7 mouse cellular contexts compared by ENCODE assay signal in genomic region chr4:141735206-141735560, GRCm38 (mm10). TPM values are rescaled to one million over a fixed set of nuclear protein-coding genes. Genes with fewer than 3 reads are reported as not detected.
DNase-seq lines count a peak whose midpoint lies in the region; ATAC-seq and TF ChIP-seq lines count a peak whose summit lies in the region.

No protein-coding gene starts in this region.

- H3K9me3 ChIP-seq in lung, embryonic 15.5 days: no peaks in the 10 kb centered on the region
- no peaks in the 10 kb centered on the region for H3K9me3 ChIP-seq in forebrain, embryonic 10.5 days
- no peaks in the 10 kb centered on the region for H3K9me3 ChIP-seq in limb, embryonic 10.5 days (replicated peaks)

- H3K4me3 ChIP-seq in lung, embryonic 15.5 days: peak overlapping the region; percentile 38
- H3K4me3 ChIP-seq in forebrain, embryonic 10.5 days: peak overlapping the region; percentile 52
- H3K4me3 ChIP-seq in limb, embryonic 10.5 days: peak overlapping the region; percentile 52
- H3K4me3 ChIP-seq in olfactory bulb, adult 2 months (ENCODE audit: insufficient read depth, low read depth, low read length): peak overlapping the region; percentile 50

- ATAC-seq in lung, embryonic 15.5 days (ENCODE audit: borderline replicate concordance, extremely low read depth, low FRiP score, low TSS enrichment): no peak

- H3K4me2 ChIP-seq in lung, embryonic 15.5 days: peak overlapping the region; percentile 68

- TF ChIP-seq POLR2A in olfactory bulb, adult 2 months (IDR thresholded peaks at IDR 0.05; ENCODE audit: insufficient read depth, low read depth, low read length): no peak; the same call in 1 of the 2 replicates

- DNase-seq in lung, postnatal 36 days: no peak
- DNase-seq in forebrain, embryonic 10.5 days (ENCODE audit: extremely low spot score, low spot score): no peak
- DNase-seq in limb, embryonic 10.5 days (ENCODE audit: low spot score): no peak
- no peak for DNase-seq in adrenal gland, adult 18-20 months (ENCODE audit: low spot score in 2 of 2)
- no peak for DNase-seq in left cerebral cortex, adult 18-20 months (ENCODE audit: low spot score in 2 of 2)

- H3K27ac ChIP-seq in lung, embryonic 15.5 days: peak overlapping the region; percentile 85
- H3K27ac ChIP-seq in forebrain, embryonic 10.5 days: peak overlapping the region; percentile 81
- peak overlapping the region; percentile 75 for H3K27ac ChIP-seq in limb, embryonic 10.5 days
- peak overlapping the region; percentile 34; the same call in 1 of the 2 replicates for H3K27ac ChIP-seq in olfactory bulb, adult 2 months (ENCODE audit: insufficient read depth, low read depth, low read length)

- TF ChIP-seq CTCF in olfactory bulb, adult 2 months (IDR thresholded peaks at IDR 0.05; ENCODE audit: insufficient read depth, low read depth, low read length): no peak

- H3K36me3 ChIP-seq in lung, embryonic 15.5 days: no peaks in the 10 kb centered on the region
- H3K36me3 ChIP-seq in forebrain, embryonic 10.5 days (replicated peaks): no peaks in the 10 kb centered on the region
- H3K36me3 ChIP-seq in limb, embryonic 10.5 days: no peaks in the 10 kb centered on the region

- peaks cover 11% of the 10 kb centered on the region for H3K4me1 ChIP-seq in lung, embryonic 15.5 days
- peaks cover 13% of the 10 kb centered on the region for H3K4me1 ChIP-seq in forebrain, embryonic 10.5 days
- H3K4me1 ChIP-seq in limb, embryonic 10.5 days: peaks cover 10% of the 10 kb centered on the region
- H3K4me1 ChIP-seq in olfactory bulb, adult 2 months (ENCODE audit: control insufficient read depth, insufficient read depth, low read length): peaks cover 8% of the 10 kb centered on the region; the same call in 1 of the 2 replicates

- H3K9ac ChIP-seq in lung, embryonic 15.5 days: no peak overlapping the region

- no peaks in the 10 kb centered on the region for H3K27me3 ChIP-seq in lung, embryonic 15.5 days
- no peaks in the 10 kb centered on the region for H3K27me3 ChIP-seq in forebrain, embryonic 10.5 days (ENCODE audit: poor library complexity, severe bottlenecking)
- peaks cover 10% of the 10 kb centered on the region; the same call in 1 of the 2 replicates for H3K27me3 ChIP-seq in limb, embryonic 10.5 days (ENCODE audit: low read depth, poor library complexity, severe bottlenecking)

- WGBS in lung, embryonic 15.5 days: 25% methylated on average over 9 of the region's 9 CpGs
- WGBS in forebrain, embryonic 10.5 days: 23% methylated on average over 9 of the region's 9 CpGs
- 22% methylated on average over 9 of the region's 9 CpGs for WGBS in limb, embryonic 10.5 days
- 23% methylated on average over 9 of the region's 9 CpGs for WGBS in olfactory bulb, adult 2 months

RNA-seq across cellular contexts. Expression of gene Agmat, which starts 11.3 kb away (rescaled TPM):
- 0.20 and 0.26 TPM in 2 replicates for polyA plus RNA-seq in lung, embryonic 15.5 days (2015; fragmentation: Nextera tagmentation; extraction: Ambion mirVana)
- not detected in 2 replicates for polyA plus RNA-seq in forebrain, embryonic 10.5 days (2016; fragmentation: Nextera tagmentation; extraction: Ambion mirVana)
- not detected in 2 replicates for polyA plus RNA-seq in limb, embryonic 10.5 days (2016; fragmentation: Nextera tagmentation; extraction: Ambion mirVana)
- not detected in 2 replicates for polyA plus RNA-seq in olfactory bulb, adult 2 months (2012; ENCODE audit: insufficient read depth, insufficient read length, low replicate concordance, missing spikeins)
- 10 to 100 TPM; 10.4 to 42.7 TPM for total RNA-seq in adrenal gland, adult 18-20 months (2021)
- 1 to 10 TPM; 2.8 to 3.3 TPM for total RNA-seq in left cerebral cortex, adult 18-20 months (2021)

RNA-seq across cellular contexts. Expression of gene Ddi2, which starts 12.0 kb away (rescaled TPM):
- 22.1 and 22.8 TPM in 2 replicates for polyA plus RNA-seq in lung, embryonic 15.5 days (2015; fragmentation: Nextera tagmentation; extraction: Ambion mirVana)
- 27.3 and 27.4 TPM in 2 replicates for polyA plus RNA-seq in forebrain, embryonic 10.5 days (2016; fragmentation: Nextera tagmentation; extraction: Ambion mirVana)
- polyA plus RNA-seq in limb, embryonic 10.5 days (2016; fragmentation: Nextera tagmentation; extraction: Ambion mirVana): 33.2 and 33.8 TPM in 2 replicates
- 31.7 TPM in 1 of 2 replicates, not detected in the other for polyA plus RNA-seq in olfactory bulb, adult 2 months (2012; ENCODE audit: insufficient read depth, insufficient read length, low replicate concordance, missing spikeins)
- total RNA-seq in adrenal gland, adult 18-20 months (2021): 10 to 100 TPM; 52.1 to 71.7 TPM
- total RNA-seq in left cerebral cortex, adult 18-20 months (2021): 10 to 100 TPM; 45.8 to 50.9 TPM

RNA-seq across cellular contexts. Expression of gene Rsc1a1, which starts 49.8 kb away (rescaled TPM):
- polyA plus RNA-seq in lung, embryonic 15.5 days (2015; fragmentation: Nextera tagmentation; extraction: Ambion mirVana): not detected in 2 replicates
- polyA plus RNA-seq in forebrain, embryonic 10.5 days (2016; fragmentation: Nextera tagmentation; extraction: Ambion mirVana): 2.5 and 3.8 TPM in 2 replicates
- polyA plus RNA-seq in limb, embryonic 10.5 days (2016; fragmentation: Nextera tagmentation; extraction: Ambion mirVana): 1.3 and 3.0 TPM in 2 replicates
- not detected in 2 replicates for polyA plus RNA-seq in olfactory bulb, adult 2 months (2012; ENCODE audit: insufficient read depth, insufficient read length, low replicate concordance, missing spikeins)
- not detected for total RNA-seq in adrenal gland, adult 18-20 months (2021)
- total RNA-seq in left cerebral cortex, adult 18-20 months (2021): not detected

RNA-seq across cellular contexts. Expression of gene Dnajc16, which starts 55.5 kb away (rescaled TPM):
- 4.4 and 4.9 TPM in 2 replicates for polyA plus RNA-seq in lung, embryonic 15.5 days (2015; fragmentation: Nextera tagmentation; extraction: Ambion mirVana)
- 4.8 TPM in 2 replicates for polyA plus RNA-seq in forebrain, embryonic 10.5 days (2016; fragmentation: Nextera tagmentation; extraction: Ambion mirVana)
- polyA plus RNA-seq in limb, embryonic 10.5 days (2016; fragmentation: Nextera tagmentation; extraction: Ambion mirVana): 3.7 and 4.6 TPM in 2 replicates
- polyA plus RNA-seq in olfactory bulb, adult 2 months (2012; ENCODE audit: insufficient read depth, insufficient read length, low replicate concordance, missing spikeins): not detected in 2 replicates
- total RNA-seq in adrenal gland, adult 18-20 months (2021): 10 to 100 TPM; 18.5 to 25.8 TPM
- 10 to 100 TPM; 41.7 to 44.9 TPM for total RNA-seq in left cerebral cortex, adult 18-20 months (2021)

RNA-seq across cellular contexts. Expression of gene Casp9, which starts 58.2 kb away (rescaled TPM):
- 24.0 and 24.1 TPM in 2 replicates for polyA plus RNA-seq in lung, embryonic 15.5 days (2015; fragmentation: Nextera tagmentation; extraction: Ambion mirVana)
- polyA plus RNA-seq in forebrain, embryonic 10.5 days (2016; fragmentation: Nextera tagmentation; extraction: Ambion mirVana): 23.4 and 24.8 TPM in 2 replicates
- polyA plus RNA-seq in limb, embryonic 10.5 days (2016; fragmentation: Nextera tagmentation; extraction: Ambion mirVana): 24.0 and 24.2 TPM in 2 replicates
- polyA plus RNA-seq in olfactory bulb, adult 2 months (2012; ENCODE audit: insufficient read depth, insufficient read length, low replicate concordance, missing spikeins): not detected in 2 replicates
- total RNA-seq in adrenal gland, adult 18-20 months (2021): 10 to 100 TPM; 13.1 to 16.1 TPM
- total RNA-seq in left cerebral cortex, adult 18-20 months (2021): 10 to 100 TPM; 26.4 to 28.5 TPM

Comparison
In these comparisons a context has a peak if more than half of its experiments do, and no peak if none do; other contexts are left out.
1. H3K27ac ChIP-seq: peak in every context shown above with its lines; median percentile 85 in lung, embryonic 15.5 days; 81 in forebrain, embryonic 10.5 days; 75 in limb, embryonic 10.5 days; 34 in olfactory bulb, adult 2 months.